Mouse (Mus musculus) midbrain, postnatal 0 days (tissue): ENCODE results near the gene Socs3. TPM values are rescaled to one million over a fixed set of nuclear protein-coding genes. Genes with fewer than 3 reads are reported as not detected.

Experiments
- ATAC-seq: fragments of 200-750 bp; cut with Nextera tagmentation; 2 replicates; pipeline ENCODE4 v1.8.0; 2017; ENCODE audit warnings: moderate number of reproducible peaks, mild to moderate bottlenecking, moderate TSS enrichment, moderate library complexity; ENCODE audit not compliant: low FRiP score
- DNase-seq: peaks from one replicate; pipeline ENCODE4 v3.0.0-alpha.2; 2015; ENCODE audit warnings: low spot score
- H3K27ac ChIP-seq: fragments of 300-500 bp; sonication (generic); 2 replicates; pipeline ENCODE4 v1.5.1; 2014; ENCODE audit warnings: low read depth, mild to moderate bottlenecking, low read length, mixed read lengths
- H3K27me3 ChIP-seq: fragments of 300-500 bp; sonication (generic); 2 replicates; pipeline ENCODE4 v1.6.1; 2014; ENCODE audit warnings: low read length, control low read depth, mixed read lengths; ENCODE audit not compliant: insufficient read depth
- H3K36me3 ChIP-seq: fragments of 300-500 bp; sonication (generic); 2 replicates; pipeline ENCODE4 v1.6.1; 2014; ENCODE audit warnings: low read length, control low read depth, mixed read lengths; ENCODE audit not compliant: insufficient read depth
- H3K4me1 ChIP-seq: fragments of 300-500 bp; sonication (generic); 2 replicates; pipeline ENCODE4 v1.6.1; 2014; ENCODE audit warnings: mild to moderate bottlenecking, control low read depth, antibody characterized with exemption, low read length, mixed read lengths; ENCODE audit not compliant: insufficient read depth
- H3K4me2 ChIP-seq: fragments of 300-500 bp; sonication (generic); 2 replicates; pipeline ENCODE4 v1.6.1; 2014; ENCODE audit warnings: low read depth, mild to moderate bottlenecking, low read length, mixed read lengths; ENCODE audit not compliant: poor library complexity, severe bottlenecking
- H3K4me3 ChIP-seq: fragments of 300-500 bp; sonication (generic); 2 replicates; pipeline ENCODE4 v1.5.1; 2014; ENCODE audit warnings: low read depth, mild to moderate bottlenecking, low read length, moderate library complexity
- H3K9ac ChIP-seq: fragments of 300-500 bp; sonication (generic); replicated peaks from 2 replicates; pipeline ENCODE4 v1.6.1; 2014; ENCODE audit warnings: mild to moderate bottlenecking, low read length, moderate library complexity, mixed read lengths; ENCODE audit not compliant: poor library complexity, severe bottlenecking
- H3K9me3 ChIP-seq: fragments of 300-500 bp; sonication (generic); 2 replicates; pipeline ENCODE4 v1.6.1; 2016; ENCODE audit warnings: low read length, control low read depth
- CTCF ChIP-seq: IDR thresholded peaks from 2 replicates; pipeline ENCODE4 v1.5.1; 2016; ENCODE audit warnings: antibody characterized with exemption, mild to moderate bottlenecking
- WGBS: fragments of 180-500 bp; shearing (Covaris S2); extraction: QIAGEN DNeasy Blood & Tissue Kit; methylation state at CpG from one replicate; pipeline ENCODE4 v1.1.7; 2014; 5-methylcytosine and 5-hydroxymethylcytosine counted together
- polyA plus RNA-seq: library from polyadenylated mRNA; unstranded; fragments of >200 nt; fragmentation: Nextera tagmentation; extraction: Ambion mirVana; gene quantifications from 2 replicates; pipeline ENCODE4 v1.2.1, GENCODE M21; 2015
- total RNA-seq: library from RNA; depleted of rRNA; stranded (reverse); fragments of >200 nt; gene quantifications from 2 replicates; pipeline ENCODE4 v1.2.3, GENCODE M21; 2014

The Socs3 gene
- total and polyA plus RNA-seq, 2 experiments from 2014 or later = 4.9 to 8.5 TPM

- Histone ChIP-seq H3K27ac (no peak overlapping the region), H3K9ac (no peak overlapping the region), H3K4me3 (no peak overlapping the region), H3K27me3 (no peaks in the 10 kb centered on the region), H3K4me1 (peaks cover 6% of the 10 kb centered on the region; the same call in 1 of the 2 replicates), H3K9me3 (no peaks in the 10 kb centered on the region), H3K4me2 (no peak overlapping the region), H3K36me3 (no peaks in the 10 kb centered on the region)
- DNase-seq (no peak), ATAC-seq (no peak)
- WGBS = 88% methylated on average over 6 of the region's 6 CpGs
- no peak for TF ChIP-seq CTCF
Measured at GRCm38 (mm10) chr11:117940881-117941280, 29.0 kb downstream of the Socs3 start.

GRCm38 (mm10) chr11:117939741-117940285, 30.0 kb downstream of the Socs3 start:
- Histone ChIP-seq H3K9me3 (no peaks in the 10 kb centered on the region), H3K4me2 (0 out of 2 replicates have a peak overlapping the region, but pooled peaks have one; percentile 9), H3K36me3 (no peaks in the 10 kb centered on the region), H3K27ac (peak overlapping the region; percentile 43), H3K4me3 (no peak overlapping the region), H3K4me1 (peaks cover 6% of the 10 kb centered on the region; the same call in 1 of the 2 replicates), H3K9ac (no peak overlapping the region), H3K27me3 (no peaks in the 10 kb centered on the region)
- ATAC-seq (peak; percentile 80), DNase-seq (peak; percentile 91)
- WGBS = 1% methylated on average over 7 of the region's 7 CpGs
- TF ChIP-seq CTCF = no peak

GRCm38 (mm10) chr11:117939004-117939730, 30.7 kb downstream of the Socs3 start:
- Histone ChIP-seq H3K36me3 (no peaks in the 10 kb centered on the region), H3K9ac (no peak overlapping the region), H3K4me1 (peaks cover 6% of the 10 kb centered on the region; the same call in 1 of the 2 replicates), H3K4me3 (no peak overlapping the region), H3K4me2 (0 out of 2 replicates have a peak overlapping the region, but pooled peaks have one; percentile 9), H3K27me3 (no peaks in the 10 kb centered on the region), H3K27ac (peak overlapping the region; percentile 43; the same call in 1 of the 2 replicates), H3K9me3 (no peaks in the 10 kb centered on the region)
- TF ChIP-seq CTCF = no peak
- WGBS = 34% methylated on average over 4 of the region's 4 CpGs
- ATAC-seq = no peak
- peak; percentile 55 for DNase-seq

GRCm38 (mm10) chr11:117936202-117936601, 33.6 kb downstream of the Socs3 start:
- Histone ChIP-seq H3K9me3 (no peaks in the 10 kb centered on the region), H3K9ac (no peak overlapping the region), H3K4me3 (no peak overlapping the region), H3K4me1 (peaks cover 6% of the 10 kb centered on the region; the same call in 1 of the 2 replicates), H3K36me3 (no peaks in the 10 kb centered on the region), H3K27ac (no peak overlapping the region), H3K4me2 (no peak overlapping the region), H3K27me3 (peaks cover 12% of the 10 kb centered on the region; the same call in 1 of the 2 replicates)
- no peak for ATAC-seq
- no peak for TF ChIP-seq CTCF
- DNase-seq = peak; percentile 40
- 37% methylated on average over 8 of the region's 8 CpGs for whole genome bisulfite sequencing

GRCm38 (mm10) chr11:117935616-117936015, 34.2 kb downstream of the Socs3 start:
- no peaks in the 10 kb centered on the region for H3K36me3 ChIP-seq
- no peak for ATAC-seq

More at GRCm38 (mm10) chr11:117935616-117936015, 34.2 kb downstream of the Socs3 start:
- DNase-seq = no peak
- no peak for TF ChIP-seq CTCF
- no peak overlapping the region for H3K4me2 ChIP-seq
- no peak overlapping the region for H3K27ac ChIP-seq
- H3K9me3 ChIP-seq = no peaks in the 10 kb centered on the region
- no peak overlapping the region for H3K9ac ChIP-seq
- H3K4me1 ChIP-seq = peaks cover 10% of the 10 kb centered on the region; the same call in 1 of the 2 replicates
- no peak overlapping the region for H3K4me3 ChIP-seq
- peaks cover 15% of the 10 kb centered on the region; the same call in 1 of the 2 replicates for H3K27me3 ChIP-seq
- 45% methylated on average over 9 of the region's 9 CpGs for WGBS
